ENCODE assay signal across 22 mouse cellular contexts in genomic region chr2:69061910-69062689, GRCm38 (mm10).
DNase-seq lines count a peak whose midpoint lies in the region; ATAC-seq and TF ChIP-seq lines count a peak whose summit lies in the region.
"Had no signal": no experiment of that assay in that cellular context is flagged by ENCODE, and none has a peak within 500 bp of the region (broad histone marks: within the 10 kb centered on the region; RNA-seq: fewer than 3 reads in every experiment).

No protein-coding gene starts in this region.

- DNase-seq in kidney, adult 2 months = peak; percentile 72
- DNase-seq in liver, adult 2 months (ENCODE audit: extremely low read depth, low read depth, low spot score) = peak; percentile 94
- DNase-seq in large intestine, adult 2 months (ENCODE audit: low read depth, low spot score) = peak; percentile 68
- no peak for DNase-seq in cerebellum, adult 8-10 months
- no peak for DNase-seq in testis, postnatal 10 days (ENCODE audit: low spot score)
- DNase-seq: adrenal gland, adult 2 months; adrenal gland, postnatal 14 days; cerebellum, adult 11 months; embryo, embryonic 11 days; gastrocnemius, postnatal 10 days; gastrocnemius, postnatal 36 days had no signal

- H3K36me3 ChIP-seq in kidney, adult 2 months (ENCODE audit: control insufficient read depth, insufficient read depth, low read length) = no peaks in the 10 kb centered on the region
- no peaks in the 10 kb centered on the region for H3K36me3 ChIP-seq in kidney, embryonic 14.5 days (ENCODE audit: control insufficient read depth, insufficient read depth, low read length)
- no peaks in the 10 kb centered on the region for H3K36me3 ChIP-seq in liver, adult 2 months (ENCODE audit: control insufficient read depth, insufficient read depth, low read length)
- H3K36me3 ChIP-seq in liver, embryonic 12.5 days = no peaks in the 10 kb centered on the region
- H3K36me3 ChIP-seq: embryonic facial prominence, embryonic 13.5 days; forebrain, embryonic 12.5 days; forebrain, embryonic 15.5 days had no signal

- H3K4me1 ChIP-seq in kidney, adult 2 months (ENCODE audit: control insufficient read depth, insufficient read depth, low read length) = peaks cover 5% of the 10 kb centered on the region; the same call in 1 of the 2 replicates
- no peaks in the 10 kb centered on the region for H3K4me1 ChIP-seq in kidney, embryonic 14.5 days (ENCODE audit: control insufficient read depth, insufficient read depth, low read length)
- peaks cover 7% of the 10 kb centered on the region for H3K4me1 ChIP-seq in liver, adult 2 months (ENCODE audit: control insufficient read depth, insufficient read depth, low read length)
- no peaks in the 10 kb centered on the region for H3K4me1 ChIP-seq in liver, embryonic 12.5 days
- H3K4me1 ChIP-seq: embryonic facial prominence, embryonic 10.5 days; embryonic facial prominence, embryonic 13.5 days; forebrain, embryonic 12.5 days; forebrain, embryonic 15.5 days; hindbrain, embryonic 10.5 days; hindbrain, embryonic 13.5 days had no signal

- no peak overlapping the region for H3K4me2 ChIP-seq in kidney, embryonic 14.5 days (replicated peaks; ENCODE audit: low read depth, low read length)
- H3K4me2 ChIP-seq in liver, embryonic 12.5 days = no peak overlapping the region
- H3K4me2 ChIP-seq: embryonic facial prominence, embryonic 13.5 days; forebrain, embryonic 12.5 days; forebrain, embryonic 15.5 days; heart, embryonic 11.5 days; hindbrain, embryonic 13.5 days had no signal

- H3K9ac ChIP-seq in kidney, embryonic 14.5 days (ENCODE audit: low read depth, low read length) = no peak overlapping the region
- peak overlapping the region; percentile 11; the same call in 1 of the 2 replicates for H3K9ac ChIP-seq in liver, adult 2 months (ENCODE audit: low read depth, low read length)
- H3K9ac ChIP-seq in liver, embryonic 12.5 days = no peak overlapping the region
- H3K9ac ChIP-seq: embryonic facial prominence, embryonic 13.5 days; forebrain, embryonic 12.5 days; forebrain, embryonic 15.5 days; hindbrain, embryonic 13.5 days had no signal

- TF ChIP-seq POLR2A in kidney, adult 2 months (IDR thresholded peaks at IDR 0.05; ENCODE audit: low read depth, low read length) = no peak
- TF ChIP-seq POLR2A in liver, adult 2 months (IDR thresholded peaks at IDR 0.05; ENCODE audit: extremely low read depth, insufficient read depth, low read length) = no peak

- no peak for TF ChIP-seq CTCF in kidney, adult 2 months (conservative IDR thresholded peaks at IDR 0.05; ENCODE audit: insufficient read depth, insufficient read length, low read depth, low read length)
- no peak for TF ChIP-seq CTCF in liver, adult 2 months (IDR thresholded peaks at IDR 0.05; ENCODE audit: low read depth, low read length)

- no peaks in the 10 kb centered on the region for H3K79me2 ChIP-seq in liver, adult 2 months (ENCODE audit: control insufficient read depth, insufficient read depth, low read length)

- H3K27me3 ChIP-seq in kidney, adult 2 months (replicated peaks; ENCODE audit: control insufficient read depth, insufficient read depth, low read length) = no peaks in the 10 kb centered on the region
- no peaks in the 10 kb centered on the region for H3K27me3 ChIP-seq in kidney, embryonic 14.5 days (ENCODE audit: control insufficient read depth, insufficient read depth, low read length)
- no peaks in the 10 kb centered on the region for H3K27me3 ChIP-seq in liver, adult 2 months (ENCODE audit: control insufficient read depth, insufficient read depth, low read length)
- no peaks in the 10 kb centered on the region for H3K27me3 ChIP-seq in liver, embryonic 12.5 days (replicated peaks)
- H3K27me3 ChIP-seq: embryonic facial prominence, embryonic 13.5 days; forebrain, embryonic 12.5 days; forebrain, embryonic 15.5 days; hindbrain, embryonic 13.5 days had no signal

- H3K4me3 ChIP-seq in kidney, adult 2 months (ENCODE audit: insufficient read depth, low read depth, low read length) = no peak overlapping the region
- H3K4me3 ChIP-seq in kidney, embryonic 14.5 days (ENCODE audit: low read length) = no peak overlapping the region
- peak overlapping the region; percentile 18; the same call in 1 of the 2 replicates for H3K4me3 ChIP-seq in liver, adult 2 months (ENCODE audit: insufficient read depth, low read depth, low read length)
- H3K4me3 ChIP-seq in liver, embryonic 12.5 days = no peak overlapping the region
- H3K4me3 ChIP-seq: embryonic facial prominence, embryonic 10.5 days; embryonic facial prominence, embryonic 13.5 days; erythroblast, embryonic 14.5 days; forebrain, embryonic 12.5 days; forebrain, embryonic 15.5 days; hindbrain, embryonic 10.5 days; hindbrain, embryonic 13.5 days had no signal

- ATAC-seq in kidney, embryonic 14.5 days (ENCODE audit: low FRiP score, low TSS enrichment) = no peak
- ATAC-seq in liver, embryonic 12.5 days = no peak
- ATAC-seq: forebrain, embryonic 15.5 days; hindbrain, embryonic 16.5 days had no signal

- no peaks in the 10 kb centered on the region for H3K9me3 ChIP-seq in kidney, embryonic 14.5 days (ENCODE audit: control insufficient read depth, low read length)
- no peaks in the 10 kb centered on the region for H3K9me3 ChIP-seq in liver, embryonic 12.5 days (replicated peaks)
- H3K9me3 ChIP-seq: embryonic facial prominence, embryonic 10.5 days; embryonic facial prominence, embryonic 13.5 days; forebrain, embryonic 12.5 days; forebrain, embryonic 15.5 days; hindbrain, embryonic 13.5 days had no signal

- peak overlapping the region; percentile 31; the same call in 1 of the 2 replicates for H3K27ac ChIP-seq in kidney, adult 2 months (ENCODE audit: insufficient read depth, low read depth, low read length)
- no peak overlapping the region for H3K27ac ChIP-seq in kidney, embryonic 14.5 days (ENCODE audit: low read depth, low read length)
- peak overlapping the region; percentile 79 for H3K27ac ChIP-seq in liver, adult 2 months (replicated peaks; ENCODE audit: insufficient read depth, low read depth, low read length)
- no peak overlapping the region for H3K27ac ChIP-seq in liver, embryonic 12.5 days
- H3K27ac ChIP-seq: embryonic facial prominence, embryonic 10.5 days; embryonic facial prominence, embryonic 13.5 days; forebrain, embryonic 12.5 days; forebrain, embryonic 15.5 days; hindbrain, embryonic 10.5 days; hindbrain, embryonic 13.5 days had no signal

- 62% methylated on average over 5 of the region's 5 CpGs for WGBS in kidney, adult 2 months
- WGBS in kidney, embryonic 14.5 days = 85% methylated on average over 5 of the region's 5 CpGs
- WGBS in liver, adult 2 months = 29% methylated on average over 5 of the region's 5 CpGs
- 76% methylated on average over 5 of the region's 5 CpGs for WGBS in liver, embryonic 12.5 days (ENCODE audit: insufficient replicate concordance)
- WGBS in large intestine, adult 2 months = 31% methylated on average over 5 of the region's 5 CpGs

Comparison
In these comparisons a context has a peak if more than half of its experiments do, and no peak if none do; other contexts are left out.
1. H3K27ac ChIP-seq: peak in kidney, adult 2 months (single experiment) and liver, adult 2 months (single experiment); none in kidney, embryonic 14.5 days (single experiment) and liver, embryonic 12.5 days (single experiment).
2. DNase-seq: peak in kidney, adult 2 months (single experiment), liver, adult 2 months (single experiment) and large intestine, adult 2 months (single experiment); none in cerebellum, adult 8-10 months (single experiment) and testis, postnatal 10 days (single experiment).